16 mouse cellular contexts compared by ENCODE assay signal in genomic region chr10:68851153-68851552, GRCm38 (mm10).
"Had no signal": no experiment of that assay in that cellular context is flagged by ENCODE, and none has a peak within 500 bp of the region (broad histone marks: within the 10 kb centered on the region; RNA-seq: fewer than 3 reads in every experiment).

No protein-coding gene starts in this region.

- H3K9me3 ChIP-seq: neural tube, embryonic 13.5 days; neural tube, embryonic 15.5 days; stomach, embryonic 15.5 days had no signal

- H3K27ac ChIP-seq: neural tube, embryonic 13.5 days; neural tube, embryonic 15.5 days; stomach, embryonic 15.5 days; stomach, postnatal 0 days had no signal

- H3K36me3 ChIP-seq: neural tube, embryonic 13.5 days; neural tube, embryonic 15.5 days; stomach, embryonic 15.5 days had no signal

- H3K4me2 ChIP-seq: neural tube, embryonic 13.5 days; neural tube, embryonic 15.5 days; stomach, embryonic 15.5 days had no signal

- H3K4me3 ChIP-seq: neural tube, embryonic 13.5 days; neural tube, embryonic 15.5 days; stomach, embryonic 15.5 days had no signal

- DNase-seq: retina, postnatal 1 day; right cerebral cortex, adult 18-20 months; right cerebral cortex, postnatal 14 days; right cerebral cortex, postnatal 25 days; right cerebral cortex, postnatal 4 days; spleen, adult 18-20 months; thymus, adult 18-20 months; thymus, adult 2 months; thymus, postnatal 14 days; thymus, postnatal 25 days; thymus, postnatal 36 days; thymus, postnatal 4 days had no signal

- H3K4me1 ChIP-seq: neural tube, embryonic 13.5 days; neural tube, embryonic 15.5 days; stomach, embryonic 15.5 days had no signal

- H3K27me3 ChIP-seq: neural tube, embryonic 13.5 days; neural tube, embryonic 15.5 days; stomach, embryonic 15.5 days had no signal

- H3K9ac ChIP-seq: neural tube, embryonic 13.5 days; neural tube, embryonic 15.5 days; stomach, embryonic 15.5 days had no signal
